Mouse (Mus musculus): ENCODE data around the gene Arid2. TPM values are rescaled to one million over a fixed set of nuclear protein-coding genes. Genes with fewer than 3 reads are reported as not detected.
A peak's percentile ranks its signal among the peaks of the same experiment; 100 is the strongest.

Gene Arid2
- total and polyA plus RNA-seq, 3 experiments: 11.9 to 14.1 (median 13.3) TPM

- no peak for TF ChIP-seq ETS1 (conservative IDR thresholded peaks at IDR 0.05; ENCODE audit: low read depth, low read length)
Observed at GRCm38 (mm10) chr15:96342097-96342496, 54.8 kb downstream of the Arid2 start (continued).

- Histone ChIP-seq H3K4me3 (replicated peaks in 1 of 3; ENCODE audit: low read depth in 2 of 3, low read length in 2 of 3, poor library complexity in 1 of 3) (no peak overlapping the region), H3K27ac (ENCODE audit: insufficient read depth, low read depth) (no peak overlapping the region), H3K4me2 (ENCODE audit: insufficient read depth, low read depth, poor library complexity, severe bottlenecking) (no peak overlapping the region), H3K9me3 (replicated peaks; ENCODE audit: low read length) (no peaks in the 10 kb centered on the region), H3K27me3 (replicated peaks) (no peaks in the 10 kb centered on the region), H3K9ac (ENCODE audit: insufficient read depth, low read depth) (no peak overlapping the region), H3K4me1 (ENCODE audit: control insufficient read depth in 1 of 2, insufficient read depth in 2 of 2) (peaks cover 0 to 13% of the 10 kb centered on the region in 2 experiments; a peak in 2 of 4 replicates), H3K79me2 (replicated peaks; ENCODE audit: control insufficient read depth, extremely low read depth, insufficient read depth, poor library complexity, severe bottlenecking) (peaks cover 9% of the 10 kb centered on the region), H3K36me3 (replicated peaks in 1 of 2; ENCODE audit: control insufficient read depth in 1 of 2, insufficient read depth in 1 of 2, low read length in 1 of 2) (peaks cover 0 to 8% of the 10 kb centered on the region in 2 experiments)
- in situ Hi-C loops (cut with MboI; ENCODE audit: low pct_ligation_motif_present, low pct_unique_long_range_greater_than_20kb, low sequenced_read_pairs) (no loop called here), dilution Hi-C loops (cut with MboI; ENCODE audit: extremely low pct_ligation_motif_present, extremely low pct_unique_long_range_greater_than_20kb, low sequenced_read_pairs) (no loop called here)
- TF ChIP-seq POLR2AphosphoS2 (IDR thresholded peaks at IDR 0.05; ENCODE audit: low read depth, low read length) (no peak), SMC3 (IDR thresholded peaks at IDR 0.05; ENCODE audit: low read depth, low read length) (no peak), POLR2A (IDR thresholded peaks at IDR 0.05; ENCODE audit: low read depth, low read length) (no peak), USF1 (IDR thresholded peaks at IDR 0.05; ENCODE audit: low read depth, low read length) (no peak), JUN (IDR thresholded peaks at IDR 0.05; ENCODE audit: insufficient read depth, low read depth, low read length) (no peak), CHD1 (IDR thresholded peaks at IDR 0.05; ENCODE audit: low read depth, low read length) (no peak), RAD21 (IDR thresholded peaks at IDR 0.05; ENCODE audit: low read depth, low read length) (no peak), E2F4 (IDR thresholded peaks at IDR 0.05; ENCODE audit: insufficient replicate concordance, low read depth, low read length) (no peak)
- no peak for DNase-seq (ENCODE audit: extremely low read depth)
Observed at GRCm38 (mm10) chr15:96342871-96343270, 55.6 kb downstream of the Arid2 start.

GRCm38 (mm10) chr15:96344591-96345285 lies 57.4 kb downstream of the Arid2 start:
- in situ Hi-C loops (cut with MboI; ENCODE audit: low pct_ligation_motif_present, low pct_unique_long_range_greater_than_20kb, low sequenced_read_pairs): no loop called here
- Histone ChIP-seq H3K4me2 (ENCODE audit: insufficient read depth, low read depth, poor library complexity, severe bottlenecking) (no peak overlapping the region), H3K36me3 (replicated peaks in 1 of 2; ENCODE audit: control insufficient read depth in 1 of 2, insufficient read depth in 1 of 2, low read length in 1 of 2) (peaks cover 0 to 14% of the 10 kb centered on the region in 2 experiments), H3K9ac (ENCODE audit: insufficient read depth, low read depth) (no peak overlapping the region), H3K79me2 (replicated peaks; ENCODE audit: control insufficient read depth, extremely low read depth, insufficient read depth, poor library complexity, severe bottlenecking) (peaks cover 7% of the 10 kb centered on the region), H3K9me3 (replicated peaks; ENCODE audit: low read length) (no peaks in the 10 kb centered on the region), H3K27me3 (replicated peaks) (no peaks in the 10 kb centered on the region), H3K4me3 (replicated peaks in 1 of 3; ENCODE audit: low read depth in 2 of 3, low read length in 2 of 3, poor library complexity in 1 of 3) (no peak overlapping the region), H3K27ac (ENCODE audit: insufficient read depth, low read depth) (no peak overlapping the region), H3K4me1 (ENCODE audit: control insufficient read depth in 1 of 2, insufficient read depth in 2 of 2) (peaks cover 0 to 13% of the 10 kb centered on the region in 2 experiments; a peak in 2 of 4 replicates)
- TF ChIP-seq CTCF (conservative IDR thresholded peaks at IDR 0.05 in 1 of 2, IDR thresholded peaks at IDR 0.05 in 1 of 2; ENCODE audit: low read depth in 2 of 2, low read length in 2 of 2) (0 out of 4 replicates have a peak, but pooled peaks of 1 of the 2 experiments have one; percentile 3), SIN3A (IDR thresholded peaks at IDR 0.05; ENCODE audit: low read length) (no peak), POLR2A (IDR thresholded peaks at IDR 0.05; ENCODE audit: low read depth, low read length) (no peak)
- no peak for DNase-seq (ENCODE audit: extremely low read depth)
- dilution Hi-C loops (cut with MboI; ENCODE audit: extremely low pct_ligation_motif_present, extremely low pct_unique_long_range_greater_than_20kb, low sequenced_read_pairs): no loop called here
